Mouse (Mus musculus) brain, embryonic 14.5 days (tissue): ENCODE results near the gene Tmem266. TPM values are rescaled to one million over a fixed set of nuclear protein-coding genes. Genes with fewer than 3 reads are reported as not detected.
A peak's percentile ranks its signal among the peaks of the same experiment; 100 is the strongest.

Source experiments
- DNase-seq: peaks from one replicate; pipeline ENCODE4 v3.0.0-alpha.2; 2011; ENCODE audit warnings: low read depth
- CTCF ChIP-seq: fragments of 200-500 bp; IDR thresholded peaks from 2 replicates; pipeline ENCODE4 v1.5.1; 2012; ENCODE audit warnings: inconsistent platforms, mild to moderate bottlenecking, moderate library complexity, borderline replicate concordance; ENCODE audit not compliant: insufficient read depth, insufficient read length; ENCODE audit errors: extremely low read depth
- POLR2A ChIP-seq: fragments of 200-500 bp; IDR thresholded peaks from 2 replicates; pipeline ENCODE4 v1.6.1; 2012; ENCODE audit warnings: mild to moderate bottlenecking, inconsistent platforms, borderline replicate concordance; ENCODE audit not compliant: poor library complexity, insufficient read depth, insufficient read length, severe bottlenecking; ENCODE audit errors: extremely low read depth
- polyA plus RNA-seq: library from polyadenylated mRNA; depleted of rRNA; stranded (reverse); fragments of >200 nt; gene quantifications from 2 replicates; pipeline ENCODE4 v1.2.3, GENCODE M21; 2012

Gene Tmem266
- polyA plus RNA-seq, 1 experiment: 7.8 TPM

DNA sequence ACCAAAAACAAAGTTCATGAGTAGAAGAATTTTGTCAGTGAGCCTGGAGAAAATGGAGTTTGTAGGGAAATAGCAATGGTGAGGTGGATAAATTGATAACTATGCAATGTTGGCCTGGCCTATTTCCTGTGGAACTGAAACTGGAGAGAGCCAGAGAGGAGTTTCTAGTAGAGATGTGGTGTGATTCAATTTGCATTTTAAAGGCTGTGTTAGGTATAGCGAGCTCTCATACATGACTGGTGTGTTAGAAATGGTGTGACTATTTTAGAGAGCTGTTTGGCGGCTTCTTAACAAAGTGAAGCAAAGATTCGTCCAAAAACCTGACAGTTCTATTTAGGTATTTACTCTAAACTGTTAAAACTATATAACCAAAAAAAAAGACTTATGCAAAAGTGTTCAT lies 22.0 kb downstream of the Tmem266 start:
- no peak for TF ChIP-seq CTCF
- no peak for TF ChIP-seq POLR2A
- no peak for DNase-seq

DNA sequence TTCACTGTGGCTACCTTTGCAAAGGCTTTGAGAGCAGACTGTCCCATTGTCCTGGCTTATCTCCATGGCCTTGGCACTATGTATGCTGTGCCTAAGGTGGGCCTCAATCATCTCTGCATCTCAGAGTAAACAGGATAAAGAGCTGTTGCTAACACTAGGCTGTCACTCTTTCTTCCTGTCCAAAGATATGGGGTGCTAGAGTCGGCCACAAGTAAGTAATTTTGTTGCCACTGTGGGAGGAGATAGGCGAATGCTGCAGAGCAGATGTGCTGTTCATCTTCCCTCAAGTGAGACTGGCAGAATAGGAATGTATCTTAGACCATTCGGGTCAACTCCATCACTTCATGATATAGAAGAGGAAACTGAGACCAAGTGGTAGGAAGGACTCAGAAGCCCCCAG lies 28.0 kb downstream of the Tmem266 start:
- no peak for DNase-seq
- no peak for TF ChIP-seq POLR2A
- no peak for TF ChIP-seq CTCF

DNA sequence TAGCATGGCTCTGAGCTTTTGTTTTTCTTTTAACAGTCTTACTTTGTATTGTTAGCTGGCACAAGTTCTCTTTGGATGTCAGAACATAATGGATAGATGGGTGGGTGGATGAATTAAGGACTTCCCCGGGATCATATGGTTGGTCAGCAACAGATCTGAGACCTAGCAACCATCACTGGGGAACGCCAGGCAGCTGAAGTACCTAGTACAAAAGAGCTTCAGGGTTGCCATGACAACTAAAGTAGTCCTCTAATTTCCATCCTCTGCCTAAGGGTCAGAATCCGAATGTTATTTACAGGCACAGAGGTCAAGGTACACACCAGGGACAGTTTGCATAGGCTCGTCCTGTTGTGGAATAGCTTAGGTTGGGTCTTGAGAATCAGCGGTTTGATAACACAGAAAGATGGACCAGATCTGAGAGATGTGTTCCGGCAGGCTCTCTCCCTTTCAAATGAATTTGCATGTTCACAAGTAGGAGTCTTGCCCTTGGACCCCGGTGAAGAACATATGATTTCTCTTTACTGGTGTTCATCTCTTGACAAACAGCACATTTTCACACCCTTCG lies 28.6 kb downstream of the Tmem266 start:
- DNase-seq: peak; percentile 75
- TF ChIP-seq POLR2A: no peak
- TF ChIP-seq CTCF: no peak

DNA sequence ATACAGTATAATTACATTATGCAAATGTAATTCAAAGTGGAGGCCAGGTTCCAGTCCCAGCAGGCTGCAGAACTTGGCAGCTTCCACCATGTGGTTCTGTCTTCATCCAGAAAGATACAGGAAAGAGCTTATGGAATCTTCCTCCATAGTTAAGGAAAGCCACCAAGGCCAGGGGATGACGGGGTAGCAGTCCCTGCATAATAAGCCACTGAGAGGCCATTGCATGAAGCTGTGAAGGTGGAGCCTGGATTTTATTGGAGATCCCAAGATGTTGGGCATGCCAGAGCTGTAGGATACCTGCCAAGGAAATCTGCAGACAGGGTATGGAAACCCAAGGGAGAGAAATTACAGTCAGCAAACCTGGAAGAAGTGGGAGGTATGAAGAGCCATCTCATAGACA lies 30.5 kb downstream of the Tmem266 start:
- no peak for TF ChIP-seq CTCF
- no peak for TF ChIP-seq POLR2A
- DNase-seq: no peak

DNA sequence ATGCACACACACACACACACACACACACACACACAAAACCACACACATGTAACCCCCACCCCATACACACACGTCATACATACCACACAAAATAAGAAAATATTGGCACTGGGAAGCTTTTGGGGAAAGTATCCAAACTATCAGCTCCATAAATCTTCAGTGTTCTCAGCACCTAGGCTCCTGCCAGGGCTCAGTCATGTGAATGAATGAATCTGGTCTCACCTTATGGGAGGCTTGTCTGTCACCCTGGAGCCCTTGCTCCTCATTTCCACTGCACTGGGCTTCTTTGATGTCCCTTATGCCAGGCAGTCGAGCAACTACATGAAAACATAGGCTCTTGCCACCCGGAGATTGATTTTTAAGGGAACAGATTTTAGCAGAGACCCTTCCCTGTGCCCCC lies 33.7 kb downstream of the Tmem266 start:
- TF ChIP-seq CTCF: no peak
- no peak for TF ChIP-seq POLR2A
- DNase-seq: no peak

DNA sequence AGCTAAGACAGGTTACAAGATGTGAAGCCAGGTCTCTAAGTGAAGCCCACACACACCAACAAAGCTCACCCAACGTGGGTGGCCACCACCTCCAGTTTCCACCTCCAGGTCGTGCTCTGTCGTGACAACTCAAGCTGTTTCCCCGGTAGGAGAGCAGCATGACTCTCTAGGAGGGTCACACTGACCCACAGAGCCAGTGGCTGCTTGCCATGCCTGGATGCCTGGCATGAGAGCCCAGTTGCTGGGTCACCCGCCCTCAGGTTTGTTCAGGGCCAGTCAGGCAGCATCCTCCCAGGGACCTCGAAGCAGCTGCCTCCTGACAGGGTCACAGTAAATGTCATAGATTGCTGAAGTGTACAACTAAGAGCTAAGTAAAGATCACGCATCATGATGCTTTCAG lies 34.1 kb downstream of the Tmem266 start:
- TF ChIP-seq POLR2A: no peak
- no peak for TF ChIP-seq CTCF
- no peak for DNase-seq

DNA sequence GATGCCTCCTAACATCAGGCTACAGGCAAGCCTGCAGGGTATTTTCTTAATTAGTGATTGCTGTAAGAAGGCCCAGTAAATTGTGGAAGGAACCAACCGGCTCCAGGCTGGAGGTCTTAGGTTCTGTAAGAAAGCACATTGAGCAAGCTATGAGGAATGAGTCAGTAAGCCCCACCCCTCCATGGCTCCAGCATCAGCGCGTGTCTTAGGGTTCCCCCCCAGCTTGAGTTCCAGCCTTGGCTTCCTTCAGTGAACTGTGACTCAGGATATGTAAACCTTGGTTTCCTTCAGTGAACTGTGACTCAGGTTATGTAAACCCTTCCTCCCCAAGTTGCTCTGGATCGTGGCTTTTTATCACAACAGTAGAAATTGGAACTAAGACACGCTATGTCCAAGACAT lies 35.3 kb downstream of the Tmem266 start:
- DNase-seq: no peak
- no peak for TF ChIP-seq POLR2A
- TF ChIP-seq CTCF: no peak

DNA sequence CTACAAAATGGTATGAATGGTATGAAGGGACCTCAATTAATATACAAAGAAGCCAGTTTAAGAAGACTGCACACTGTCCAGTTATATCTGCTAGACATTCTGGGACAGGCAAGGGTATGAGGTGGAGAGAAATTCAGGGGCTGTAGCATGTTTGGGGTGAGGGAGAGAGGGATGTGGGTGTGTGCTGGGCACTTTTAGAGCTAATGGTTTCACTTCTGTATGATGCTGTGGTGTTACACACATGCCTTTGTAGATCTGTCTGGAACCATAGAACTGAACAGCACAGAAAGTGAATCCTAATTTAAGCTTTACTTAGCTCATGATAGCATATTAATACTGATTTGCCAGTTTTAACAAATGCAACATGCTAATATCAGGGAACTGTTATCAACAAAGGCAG lies 37.0 kb downstream of the Tmem266 start:
- DNase-seq: no peak
- no peak for TF ChIP-seq CTCF
- TF ChIP-seq POLR2A: no peak

DNA sequence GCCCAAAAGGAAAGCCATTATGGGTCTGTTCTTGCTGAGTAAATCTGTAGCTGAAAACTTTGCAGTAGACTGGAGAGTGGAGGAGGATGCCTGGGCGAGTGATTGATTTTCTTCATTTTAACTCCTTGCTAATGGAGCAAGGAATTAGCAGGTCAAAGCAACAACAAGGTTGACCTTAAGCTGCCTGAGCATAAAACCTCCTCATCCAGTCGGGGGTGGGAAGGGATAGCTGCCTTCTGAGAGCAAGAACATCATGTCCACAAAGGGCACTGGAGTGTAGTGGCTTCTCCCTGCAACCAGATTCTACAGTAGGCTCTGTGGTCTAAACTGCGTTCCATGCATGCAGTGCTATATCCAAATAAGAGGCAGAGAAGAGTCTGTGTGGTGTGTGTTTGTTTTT lies 41.3 kb downstream of the Tmem266 start:
- TF ChIP-seq POLR2A (no peak), CTCF (no peak)

DNA sequence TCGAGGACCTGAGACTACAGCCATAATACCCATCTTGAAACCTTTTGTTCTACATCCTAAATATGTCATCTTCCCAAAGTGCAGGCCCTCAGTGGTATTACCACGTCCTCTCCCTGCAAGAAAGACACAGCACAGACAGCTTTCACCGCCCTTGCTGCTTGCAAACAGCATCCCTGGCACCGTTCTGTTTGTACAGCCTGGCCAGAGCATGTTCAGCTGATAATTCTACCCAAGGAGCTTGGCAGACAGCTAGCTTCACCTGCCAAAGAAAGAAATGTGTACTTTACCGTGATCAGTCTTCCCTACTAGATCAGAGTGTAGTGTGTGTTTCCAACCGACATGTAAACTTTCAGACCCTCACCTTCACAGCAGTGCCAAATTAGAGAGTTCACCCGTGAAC lies 45.2 kb downstream of the Tmem266 start:
- no peak for TF ChIP-seq CTCF
- no peak for TF ChIP-seq POLR2A
- DNase-seq: no peak

More for the DNA sequence above, 41.3 kb downstream of the Tmem266 start:
- no peak for DNase-seq

DNA sequence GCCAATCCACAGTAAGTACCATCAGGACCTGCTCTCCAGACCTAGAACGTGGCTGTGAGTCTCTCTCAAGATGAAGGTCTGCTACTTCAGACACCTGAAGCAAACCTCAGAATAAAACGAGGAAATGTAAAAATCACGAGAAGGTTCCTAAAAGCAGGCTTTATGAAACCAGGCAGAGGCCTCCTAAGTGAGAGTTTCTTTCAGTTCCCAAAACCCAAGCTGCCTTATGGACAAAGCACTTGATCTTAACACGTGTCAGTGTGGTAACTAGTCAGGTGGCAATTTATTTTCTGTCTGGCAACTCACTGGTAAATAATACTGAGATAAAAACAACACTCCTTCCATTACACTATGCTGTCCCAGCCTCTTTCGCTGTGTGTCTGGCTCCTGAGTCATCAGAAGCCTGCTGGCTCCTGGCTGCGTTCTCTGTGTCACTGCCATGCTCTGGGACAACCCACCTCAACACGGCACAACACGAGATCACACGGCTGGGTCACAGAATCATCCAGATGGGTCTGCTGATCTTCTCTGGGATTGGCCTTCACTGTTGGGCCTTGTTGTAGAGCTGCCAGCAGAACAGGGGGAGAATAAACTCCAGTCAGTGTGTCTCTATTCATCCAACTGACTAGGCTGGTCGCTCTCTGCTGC lies 51.0 kb downstream of the Tmem266 start:
- DNase-seq: no peak
- TF ChIP-seq CTCF (no peak), POLR2A (no peak)

DNA sequence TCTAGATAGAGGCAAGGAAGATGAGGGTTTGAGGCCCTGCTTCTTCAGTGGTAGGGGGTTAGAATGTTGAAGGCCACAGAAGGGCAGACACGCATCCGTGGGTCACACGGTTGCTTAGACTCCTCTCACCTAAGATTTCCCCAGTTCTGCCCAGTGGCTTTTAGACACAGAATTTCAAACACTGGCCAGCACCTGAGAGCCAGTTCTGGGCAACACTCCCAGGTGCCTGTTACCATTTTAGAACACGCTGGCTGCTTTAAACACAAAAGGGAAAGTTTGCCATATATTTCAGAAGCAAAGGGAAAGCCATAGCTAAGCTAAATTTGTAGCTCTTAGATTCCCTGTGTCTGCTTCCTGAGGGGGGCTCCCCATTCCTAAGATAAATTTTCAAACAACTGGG lies 54.7 kb downstream of the Tmem266 start:
- TF ChIP-seq POLR2A (no peak), CTCF (no peak)
- no peak for DNase-seq
